Mouse (Mus musculus): Measurements from ENCODE around the gene Baz2a.
"Not testable (repeated sequence)": the region's sequence is repeated elsewhere in the genome, so short reads cannot be mapped to it uniquely, and the experiment has no call there.

DNA sequence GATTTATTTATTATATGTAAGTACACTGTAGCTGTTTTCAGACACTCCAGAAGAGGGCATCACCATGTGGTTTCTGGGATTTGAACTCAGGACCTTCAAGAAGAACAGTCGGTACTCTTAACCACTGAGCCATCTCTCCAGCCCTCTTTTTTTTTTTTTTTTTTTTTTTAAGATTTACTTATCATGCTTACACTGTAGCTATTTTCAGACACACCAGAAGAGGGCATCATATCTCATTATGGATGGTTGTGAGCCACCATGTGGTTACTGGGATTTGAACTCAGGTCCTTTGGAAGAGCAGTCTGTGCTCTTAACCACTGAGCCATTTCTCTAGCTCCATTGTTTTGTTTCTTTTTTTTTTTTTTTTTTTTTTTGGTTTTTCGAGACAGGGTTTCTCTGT is 39.2 kb upstream of the Baz2a start:
- TF ChIP-seq CTCF, EP300 (IDR thresholded peaks at IDR 0.05): not testable (repeated sequence)

Data from lung, postnatal 0 days (tissue).